Mouse (Mus musculus) intestine, embryonic 16.5 days (tissue): ENCODE data around the gene Ssbp3. TPM values are rescaled to one million over a fixed set of nuclear protein-coding genes. Genes with fewer than 3 reads are reported as not detected.

Source experiments
- ATAC-seq: fragments of 200-750 bp; cut with Nextera tagmentation; 2 replicates; pipeline ENCODE4 v1.8.0; 2017; ENCODE audit warnings: moderate TSS enrichment, moderate library complexity
- H3K27ac ChIP-seq: fragments of 300-500 bp; sonication (generic); 2 replicates; pipeline ENCODE4 v1.5.1; 2014; ENCODE audit warnings: mild to moderate bottlenecking, low read length
- H3K27me3 ChIP-seq: fragments of 300-500 bp; sonication (generic); replicated peaks from 2 replicates; pipeline ENCODE4 v1.6.1; 2014; ENCODE audit warnings: low read length, control low read depth, mixed read lengths; ENCODE audit not compliant: control insufficient read depth, insufficient read depth
- H3K36me3 ChIP-seq: fragments of 300-500 bp; sonication (generic); 2 replicates; pipeline ENCODE4 v1.6.1; 2014; ENCODE audit warnings: low read length, control low read depth; ENCODE audit not compliant: control insufficient read depth, insufficient read depth
- H3K4me1 ChIP-seq: fragments of 300-500 bp; sonication (generic); 2 replicates; pipeline ENCODE4 v1.6.1; 2014; ENCODE audit warnings: low read length, control low read depth, mixed read lengths; ENCODE audit not compliant: control insufficient read depth, insufficient read depth
- H3K4me2 ChIP-seq: fragments of 300-500 bp; sonication (generic); 2 replicates; pipeline ENCODE4 v1.6.1; 2014; ENCODE audit warnings: low read depth, low read length, control low read depth
- H3K4me3 ChIP-seq: fragments of 300-500 bp; sonication (generic); 2 replicates; pipeline ENCODE4 v1.5.1; 2014; ENCODE audit warnings: mild to moderate bottlenecking, low read length
- H3K9ac ChIP-seq: fragments of 300-500 bp; sonication (generic); 2 replicates; pipeline ENCODE4 v1.6.1; 2014; ENCODE audit warnings: low read depth, low read length
- H3K9me3 ChIP-seq: fragments of 300-500 bp; sonication (generic); 2 replicates; pipeline ENCODE4 v1.6.1; 2016; ENCODE audit warnings: low read length, control low read depth; ENCODE audit not compliant: control insufficient read depth
- WGBS: fragments of 180-500 bp; shearing (Covaris S2); extraction: QIAGEN DNeasy Blood & Tissue Kit; methylation state at CpG from one replicate; pipeline ENCODE4 v1.1.7; 2014; 5-methylcytosine and 5-hydroxymethylcytosine counted together
- polyA plus RNA-seq: library from polyadenylated mRNA; unstranded; fragments of >200 nt; fragmentation: Nextera tagmentation; extraction: Ambion mirVana; gene quantifications from 2 replicates; pipeline ENCODE4 v1.2.1, GENCODE M21; 2015

Gene Ssbp3
- polyA plus RNA-seq, 1 experiment from 2014 or later = 38.0 TPM

GRCm38 (mm10) chr4:107067151-107067840 is 156.8 kb downstream of the Ssbp3 start:
- Histone ChIP-seq H3K9me3 (no peaks in the 10 kb centered on the region), H3K36me3 (peaks cover 12% of the 10 kb centered on the region), H3K4me3 (peak overlapping the region; percentile 82), H3K4me2 (peak overlapping the region; percentile 95), H3K27me3 (no peaks in the 10 kb centered on the region), H3K27ac (0 out of 2 replicates have a peak overlapping the region, but pooled peaks have one; percentile 12), H3K9ac (peak overlapping the region; percentile 80), H3K4me1 (peaks cover 6% of the 10 kb centered on the region; the same call in 1 of the 2 replicates)
- peak; percentile 52 for ATAC-seq
- WGBS = 3% methylated on average over 33 of the region's 33 CpGs

- H3K27ac ChIP-seq = no peak overlapping the region
- H3K9me3 ChIP-seq = no peaks in the 10 kb centered on the region
- no peaks in the 10 kb centered on the region for H3K4me1 ChIP-seq
- H3K4me3 ChIP-seq = no peak overlapping the region
- no peaks in the 10 kb centered on the region for H3K36me3 ChIP-seq
- no peaks in the 10 kb centered on the region for H3K27me3 ChIP-seq
- 87% methylated on average over 9 of the region's 9 CpGs for WGBS
- no peak overlapping the region for H3K9ac ChIP-seq
- ATAC-seq = no peak
- H3K4me2 ChIP-seq = no peak overlapping the region
Observed at GRCm38 (mm10) chr4:107072343-107072742, 161.8 kb downstream of the Ssbp3 start.

- Histone ChIP-seq H3K27ac (no peak overlapping the region), H3K36me3 (no peaks in the 10 kb centered on the region), H3K9me3 (no peaks in the 10 kb centered on the region), H3K27me3 (no peaks in the 10 kb centered on the region), H3K4me3 (no peak overlapping the region), H3K4me2 (no peak overlapping the region), H3K4me1 (no peaks in the 10 kb centered on the region), H3K9ac (no peak overlapping the region)
- WGBS = 37% methylated on average over 5 of the region's 5 CpGs
- no peak for ATAC-seq
Observed at GRCm38 (mm10) chr4:107075456-107075855, 165.0 kb downstream of the Ssbp3 start.

GRCm38 (mm10) chr4:107078894-107079293 is 168.4 kb downstream of the Ssbp3 start:
- ATAC-seq = no peak
- no peaks in the 10 kb centered on the region for H3K27me3 ChIP-seq
- WGBS = 81% methylated on average over 4 of the region's 4 CpGs

GRCm38 (mm10) chr4:107079716-107080115 is 169.2 kb downstream of the Ssbp3 start:
- H3K4me3 ChIP-seq = no peak overlapping the region
- H3K27ac ChIP-seq = no peak overlapping the region
- no peaks in the 10 kb centered on the region for H3K4me1 ChIP-seq
- no peak overlapping the region for H3K9ac ChIP-seq
- no peak for ATAC-seq
- H3K27me3 ChIP-seq = no peaks in the 10 kb centered on the region
- no peaks in the 10 kb centered on the region for H3K9me3 ChIP-seq
- H3K36me3 ChIP-seq = no peaks in the 10 kb centered on the region
- H3K4me2 ChIP-seq = no peak overlapping the region

More at GRCm38 (mm10) chr4:107078894-107079293, 168.4 kb downstream of the Ssbp3 start:
- H3K4me3 ChIP-seq = no peak overlapping the region
- no peak overlapping the region for H3K27ac ChIP-seq
- H3K36me3 ChIP-seq = no peaks in the 10 kb centered on the region
- no peaks in the 10 kb centered on the region for H3K4me1 ChIP-seq
- no peak overlapping the region for H3K4me2 ChIP-seq
- no peak overlapping the region for H3K9ac ChIP-seq
- no peaks in the 10 kb centered on the region for H3K9me3 ChIP-seq

- H3K27me3 ChIP-seq = no peaks in the 10 kb centered on the region
- H3K27ac ChIP-seq = no peak overlapping the region
- no peak overlapping the region for H3K9ac ChIP-seq
- no peak overlapping the region for H3K4me2 ChIP-seq
- no peaks in the 10 kb centered on the region for H3K4me1 ChIP-seq
- H3K36me3 ChIP-seq = no peaks in the 10 kb centered on the region
- WGBS = 87% methylated on average over 3 of the region's 3 CpGs
- ATAC-seq = no peak
- H3K9me3 ChIP-seq = no peaks in the 10 kb centered on the region
- no peak overlapping the region for H3K4me3 ChIP-seq
Observed at GRCm38 (mm10) chr4:107082185-107082584, 171.7 kb downstream of the Ssbp3 start.

GRCm38 (mm10) chr4:107083126-107083525 is 172.6 kb downstream of the Ssbp3 start:
- H3K4me1 ChIP-seq = no peaks in the 10 kb centered on the region
- no peaks in the 10 kb centered on the region for H3K9me3 ChIP-seq
- no peaks in the 10 kb centered on the region for H3K36me3 ChIP-seq
- H3K9ac ChIP-seq = no peak overlapping the region
- WGBS = 90% methylated on average over 4 of the region's 4 CpGs
- ATAC-seq = no peak
- no peak overlapping the region for H3K27ac ChIP-seq
- H3K4me3 ChIP-seq = no peak overlapping the region
- no peak overlapping the region for H3K4me2 ChIP-seq
- no peaks in the 10 kb centered on the region for H3K27me3 ChIP-seq

GRCm38 (mm10) chr4:107084343-107084742 is 173.8 kb downstream of the Ssbp3 start:
- 26% methylated on average over 1 of the region's 1 CpGs for WGBS
- ATAC-seq = no peak
- Histone ChIP-seq H3K9ac (no peak overlapping the region), H3K9me3 (no peaks in the 10 kb centered on the region), H3K36me3 (no peaks in the 10 kb centered on the region), H3K4me1 (no peaks in the 10 kb centered on the region), H3K4me3 (no peak overlapping the region), H3K27me3 (no peaks in the 10 kb centered on the region), H3K4me2 (no peak overlapping the region), H3K27ac (no peak overlapping the region)

GRCm38 (mm10) chr4:107084858-107085257 is 174.4 kb downstream of the Ssbp3 start:
- no peaks in the 10 kb centered on the region for H3K36me3 ChIP-seq
- H3K4me3 ChIP-seq = no peak overlapping the region
- ATAC-seq = peak; percentile 46; the same call in 1 of the 2 replicates
- H3K27ac ChIP-seq = no peak overlapping the region
- no peaks in the 10 kb centered on the region for H3K9me3 ChIP-seq
- no peak overlapping the region for H3K4me2 ChIP-seq
- no peaks in the 10 kb centered on the region for H3K27me3 ChIP-seq
- H3K4me1 ChIP-seq = no peaks in the 10 kb centered on the region
- no peak overlapping the region for H3K9ac ChIP-seq
- WGBS = 17% methylated on average over 6 of the region's 6 CpGs

- no peak for ATAC-seq
- no peak overlapping the region for H3K27ac ChIP-seq
- no peak overlapping the region for H3K9ac ChIP-seq
- H3K9me3 ChIP-seq = no peaks in the 10 kb centered on the region
- no peaks in the 10 kb centered on the region for H3K27me3 ChIP-seq
- WGBS = 82% methylated on average over 14 of the region's 14 CpGs
- H3K4me3 ChIP-seq = no peak overlapping the region
- H3K36me3 ChIP-seq = no peaks in the 10 kb centered on the region
- peaks cover 6% of the 10 kb centered on the region; the same call in 1 of the 2 replicates for H3K4me1 ChIP-seq
- H3K4me2 ChIP-seq = no peak overlapping the region
Observed at GRCm38 (mm10) chr4:107091696-107092095, 181.2 kb downstream of the Ssbp3 start.
